Mouse (Mus musculus) C2C12 (cell line): ENCODE measurements around the gene Acat2. TPM values are rescaled to one million over a fixed set of nuclear protein-coding genes. Genes with fewer than 3 reads are reported as not detected.
A peak's percentile ranks its signal among the peaks of the same experiment; 100 is the strongest.

ENCODE experiments used
- H3K27me3 ChIP-seq: one replicate; pipeline ENCODE4 v1.6.1; 2011; ENCODE audit not compliant: control insufficient read depth, insufficient read depth, insufficient read length
- H3K36me3 ChIP-seq: one replicate; pipeline ENCODE4 v1.6.1; 2011; ENCODE audit not compliant: control insufficient read depth, insufficient read depth
- H3K4me3 ChIP-seq: one replicate; pipeline ENCODE4 v1.5.1; 2011; ENCODE audit warnings: mild to moderate bottlenecking, control low read depth; ENCODE audit not compliant: poor library complexity, insufficient read depth, severe bottlenecking
- H3K79me2 ChIP-seq: one replicate; pipeline ENCODE4 v1.6.1; 2011; ENCODE audit not compliant: control insufficient read depth, insufficient read depth
- H3K79me3 ChIP-seq: one replicate; pipeline ENCODE4 v1.6.1; 2011; ENCODE audit warnings: low read depth, control low read depth
- H3ac ChIP-seq: one replicate; pipeline ENCODE3; 2011; ENCODE audit warnings: low read depth; ENCODE audit not compliant: control insufficient read depth, insufficient read length
- CEBPB ChIP-seq: IDR thresholded peaks from one replicate; pipeline ENCODE4 v1.6.1; 2011; ENCODE audit warnings: low read depth, mild to moderate bottlenecking, control low read depth, moderate library complexity
- CTCF ChIP-seq: IDR thresholded peaks from one replicate; pipeline ENCODE4 v1.5.1; 2011; ENCODE audit not compliant: control insufficient read depth, insufficient read depth, insufficient read length
- FOSL1 ChIP-seq: IDR thresholded peaks from one replicate; pipeline ENCODE4 v1.8.0; 2011; ENCODE audit warnings: mild to moderate bottlenecking, low read length; ENCODE audit not compliant: poor library complexity, insufficient read depth, severe bottlenecking
- MAX ChIP-seq: IDR thresholded peaks from one replicate; pipeline ENCODE4 v1.6.1; 2011; ENCODE audit warnings: mild to moderate bottlenecking, control low read depth
- MYOD1 ChIP-seq: IDR thresholded peaks from one replicate; pipeline ENCODE4 v1.6.1; 2011; ENCODE audit warnings: low read depth; ENCODE audit not compliant: control insufficient read depth, insufficient read length
- MYOG ChIP-seq: IDR thresholded peaks from one replicate; pipeline ENCODE4 v1.6.1; 2011; ENCODE audit not compliant: control insufficient read depth, insufficient read length; ENCODE audit errors: extremely low read depth
- USF1 ChIP-seq: IDR thresholded peaks from one replicate; pipeline ENCODE4 v1.6.1; 2011; ENCODE audit warnings: low read depth, mild to moderate bottlenecking, control low read depth, moderate library complexity
- polyA plus RNA-seq: library from polyadenylated mRNA; unstranded; fragments of >200 nt; fragmentation: generic; extraction: Trizol; gene quantifications from one replicate; pipeline ENCODE4 v1.2.1, GENCODE M21; 2012; ENCODE audit warnings: missing spikeins

Acat2 gene
- polyA plus RNA-seq, 1 experiment, result 90.7 TPM

- Histone ChIP-seq H3K79me3 (no peaks in the 10 kb centered on the region), H3ac (no peak overlapping the region), H3K27me3 (no peaks in the 10 kb centered on the region), H3K79me2 (no peaks in the 10 kb centered on the region), H3K36me3 (no peaks in the 10 kb centered on the region), H3K4me3 (no peak overlapping the region)
- TF ChIP-seq FOSL1 (no peak), CEBPB (no peak), MAX (no peak), CTCF (no peak), MYOD1 (no peak)
Observed at GRCm38 (mm10) chr17:12999069-12999468, 38.5 kb upstream of the Acat2 start.

GRCm38 (mm10) chr17:12997890-12998289 lies 37.3 kb upstream of the Acat2 start:
- TF ChIP-seq CTCF (no peak), CEBPB (no peak), MYOD1 (no peak), MAX (no peak), USF1 (no peak), FOSL1 (no peak), MYOG (no peak)
- Histone ChIP-seq H3K79me3 (no peaks in the 10 kb centered on the region), H3K79me2 (no peaks in the 10 kb centered on the region), H3K27me3 (no peaks in the 10 kb centered on the region), H3ac (no peak overlapping the region), H3K36me3 (no peaks in the 10 kb centered on the region), H3K4me3 (no peak overlapping the region)

GRCm38 (mm10) chr17:12996345-12996744 lies 35.8 kb upstream of the Acat2 start:
- Histone ChIP-seq H3K4me3 (no peak overlapping the region), H3K36me3 (no peaks in the 10 kb centered on the region), H3K79me2 (peaks cover 6% of the 10 kb centered on the region), H3K27me3 (no peaks in the 10 kb centered on the region), H3K79me3 (peaks cover 5% of the 10 kb centered on the region), H3ac (no peak overlapping the region)
- no peak for TF ChIP-seq MYOG

- Histone ChIP-seq H3K79me2 (peaks cover 29% of the 10 kb centered on the region), H3K27me3 (no peaks in the 10 kb centered on the region), H3K4me3 (peak within 1 kb of the TSS; percentile 89), H3K79me3 (peaks cover 25% of the 10 kb centered on the region), H3K36me3 (peaks cover 7% of the 10 kb centered on the region), H3ac (peak within 1 kb of the TSS; percentile 85)
- TF ChIP-seq CEBPB, result no peak
Observed at GRCm38 (mm10) chr17:12994069-12994468, 33.5 kb upstream of the Acat2 start, which contains the start of gene Wtap. TSS of gene Wtap (minus strand) at chr17:12994169.

GRCm38 (mm10) chr17:12992470-12992991 lies 32.0 kb upstream of the Acat2 start:
- H3ac ChIP-seq, result peak overlapping the region; percentile 85
- H3K36me3 ChIP-seq, result peaks cover 15% of the 10 kb centered on the region
- peaks cover 41% of the 10 kb centered on the region for H3K79me3 ChIP-seq

DNA sequence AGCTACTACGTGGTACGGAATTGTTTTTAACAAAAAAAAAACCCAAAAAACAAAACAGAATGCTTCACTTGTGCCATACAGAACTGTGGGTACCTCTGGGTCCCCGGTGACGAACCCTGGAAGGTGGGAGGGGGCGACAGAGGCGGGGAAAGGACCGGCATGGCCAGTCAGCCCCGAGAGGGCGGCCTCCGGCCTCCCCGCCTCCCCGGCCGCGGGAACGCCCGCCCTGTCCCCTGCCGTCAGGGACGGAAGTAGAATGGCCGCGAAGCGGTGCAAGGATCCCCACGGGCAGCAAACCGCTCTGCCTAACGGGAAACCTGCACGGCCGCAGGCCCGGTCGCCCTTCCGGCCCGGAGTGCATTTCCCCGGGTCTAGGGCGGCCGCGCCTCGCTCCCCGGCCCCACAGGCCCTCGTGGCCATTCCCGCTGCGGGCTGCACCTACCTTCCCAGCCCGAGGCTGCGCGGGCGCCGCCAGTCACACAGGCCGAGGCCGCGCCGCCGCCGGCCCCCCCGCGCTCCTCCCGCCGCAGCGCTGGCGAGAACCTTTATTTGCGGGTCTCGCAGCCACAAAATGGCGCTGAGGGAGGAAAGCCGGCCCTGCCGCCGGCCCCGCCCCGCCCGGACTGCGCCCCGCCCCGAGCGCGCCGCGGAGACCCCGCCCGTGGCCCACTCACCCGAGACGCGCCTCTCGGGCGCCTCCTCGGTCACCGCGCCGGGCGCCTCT lies 31.2 kb upstream of the Acat2 start:
- no peaks in the 10 kb centered on the region for H3K27me3 ChIP-seq
- H3K79me3 ChIP-seq, result peaks cover 47% of the 10 kb centered on the region
- peaks cover 22% of the 10 kb centered on the region for H3K36me3 ChIP-seq
- no peak for TF ChIP-seq USF1
- TF ChIP-seq MAX, result no peak
- no peak for TF ChIP-seq MYOG
- no peak for TF ChIP-seq CEBPB
- no peak for TF ChIP-seq MYOD1
- TF ChIP-seq CTCF, result no peak
- no peak for TF ChIP-seq FOSL1
- H3ac ChIP-seq, result peak overlapping the region; percentile 93
- peaks cover 52% of the 10 kb centered on the region for H3K79me2 ChIP-seq
- H3K4me3 ChIP-seq, result peak overlapping the region; percentile 89

More at GRCm38 (mm10) chr17:12992470-12992991, 32.0 kb upstream of the Acat2 start:
- Histone ChIP-seq H3K4me3 (peak overlapping the region; percentile 89), H3K79me2 (peaks cover 44% of the 10 kb centered on the region), H3K27me3 (no peaks in the 10 kb centered on the region)
- TF ChIP-seq CEBPB (no peak), MYOD1 (peak; percentile 43), MYOG (no peak), MAX (peak; percentile 91), FOSL1 (no peak), USF1 (no peak), CTCF (no peak)
